Mouse (Mus musculus) testis, postnatal 14 days (tissue): ENCODE measurements at regions not wholly inside any gene's neighbourhood (a gene's known extent, or its start where the extent isn't known, plus 50 kb on each side); places are given as distances from the start of the nearest gene placed in this dataset.

Source experiments
- DNase-seq: peaks from one replicate; pipeline ENCODE4 v3.0.0; 2021; ENCODE audit warnings: low spot score

- DNase-seq, result no peak
Measured at GRCm38 (mm10) chr15:61006608-61007007, 83.8 kb upstream of the A1bg start.

- no peak for DNase-seq
Measured at GRCm38 (mm10) chr15:60993971-60994690, 71.3 kb upstream of the A1bg start.

GRCm38 (mm10) chr15:60993394-60993793 is 70.6 kb upstream of the A1bg start:
- no peak for DNase-seq

- DNase-seq, result no peak
Measured at GRCm38 (mm10) chr15:60982576-60982975, 59.8 kb upstream of the A1bg start.
